Mouse (Mus musculus) gastrocnemius, adult 2 months (tissue): Measurements from ENCODE around the gene Cnga3. TPM values are rescaled to one million over a fixed set of nuclear protein-coding genes. Genes with fewer than 3 reads are reported as not detected.
A peak's percentile ranks its signal among the peaks of the same experiment; 100 is the strongest.

ENCODE experiments used
- DNase-seq: peaks from one replicate; pipeline ENCODE4 v3.0.0; 2022
- H3K27ac ChIP-seq: fragments of 200-600 bp; 2 replicates; pipeline ENCODE4 v1.8.1; 2022; ENCODE audit warnings: mild to moderate bottlenecking
- H3K4me3 ChIP-seq: fragments of 200-600 bp; 2 replicates; pipeline ENCODE4 v1.8.1; 2022; ENCODE audit warnings: mild to moderate bottlenecking, moderate library complexity
- CTCF ChIP-seq: fragments of 200-600 bp; IDR thresholded peaks from 2 replicates; pipeline ENCODE4 v1.8.1; 2022; ENCODE audit warnings: antibody characterized with exemption, mild to moderate bottlenecking, moderate library complexity
- intact Hi-C: fragments of 180-260 bp; cut with DNase I; formaldehyde crosslinking; loops from one replicate; pipeline ENCODE4 v1.15.1; 2025
- total RNA-seq, 2 experiments: library from RNA; stranded (reverse); gene quantifications; 2 replicates each; pipeline ENCODE4 v1.2.3; 2021

Gene Cnga3
- total RNA-seq, 2 experiments from 2014 or later: 0.26 to 0.45 TPM

DNA sequence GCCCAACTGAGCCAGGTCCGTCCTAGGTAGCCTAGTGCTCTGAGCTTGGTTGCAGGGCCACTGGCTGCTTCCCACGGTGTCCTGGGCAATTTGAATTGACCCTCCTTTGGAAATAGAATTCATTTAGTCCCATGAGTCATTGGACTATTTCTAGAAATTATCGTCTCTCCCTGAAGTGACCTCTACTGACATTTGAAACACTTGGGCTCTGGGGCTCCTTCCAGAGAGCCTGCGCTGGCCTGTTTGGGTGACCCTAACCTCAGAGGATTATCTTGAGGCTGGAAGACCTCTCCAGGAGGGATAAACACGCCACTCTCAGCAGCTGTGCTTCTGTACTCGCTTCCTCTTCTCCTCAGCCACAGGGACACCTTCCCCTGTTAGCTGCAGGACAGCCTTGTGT lies 16.2 kb downstream of the Cnga3 start:
- intact Hi-C loops: loop anchor here (10.0 kb wide), 1 partner anchor 296 kb away; no protein-coding TSS in a partner anchor
- no peak for TF ChIP-seq CTCF
- Histone ChIP-seq H3K27ac (peak overlapping the region; percentile 84), H3K4me3 (peak overlapping the region; percentile 53)
- peak; percentile 68 for DNase-seq

DNA sequence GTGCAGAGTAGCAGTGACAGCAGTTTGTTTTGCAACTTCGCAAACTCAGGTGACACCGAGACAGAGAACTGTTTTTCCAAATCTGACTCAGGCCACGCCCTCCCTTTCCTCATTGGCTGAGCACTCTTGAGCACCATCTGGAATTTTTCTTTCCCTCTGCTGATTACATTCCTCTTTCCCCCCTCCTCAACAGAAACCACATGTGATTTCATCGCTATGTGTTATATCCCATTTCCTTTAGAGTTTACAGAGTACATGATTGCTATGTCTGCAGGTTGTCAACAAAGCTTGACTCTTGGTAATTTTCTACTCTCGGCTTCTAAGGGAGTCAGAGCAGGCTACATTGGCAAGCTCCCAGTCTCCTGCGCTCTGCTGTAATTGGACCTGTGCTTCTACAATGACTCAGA lies 17.1 kb downstream of the Cnga3 start:
- peak overlapping the region; percentile 53 for H3K4me3 ChIP-seq
- peak overlapping the region; percentile 84 for H3K27ac ChIP-seq
- no peak for TF ChIP-seq CTCF
- intact Hi-C loops: loop anchor here (10.0 kb wide), 1 partner anchor 296 kb away; no protein-coding TSS in a partner anchor
- peak; percentile 58 for DNase-seq

DNA sequence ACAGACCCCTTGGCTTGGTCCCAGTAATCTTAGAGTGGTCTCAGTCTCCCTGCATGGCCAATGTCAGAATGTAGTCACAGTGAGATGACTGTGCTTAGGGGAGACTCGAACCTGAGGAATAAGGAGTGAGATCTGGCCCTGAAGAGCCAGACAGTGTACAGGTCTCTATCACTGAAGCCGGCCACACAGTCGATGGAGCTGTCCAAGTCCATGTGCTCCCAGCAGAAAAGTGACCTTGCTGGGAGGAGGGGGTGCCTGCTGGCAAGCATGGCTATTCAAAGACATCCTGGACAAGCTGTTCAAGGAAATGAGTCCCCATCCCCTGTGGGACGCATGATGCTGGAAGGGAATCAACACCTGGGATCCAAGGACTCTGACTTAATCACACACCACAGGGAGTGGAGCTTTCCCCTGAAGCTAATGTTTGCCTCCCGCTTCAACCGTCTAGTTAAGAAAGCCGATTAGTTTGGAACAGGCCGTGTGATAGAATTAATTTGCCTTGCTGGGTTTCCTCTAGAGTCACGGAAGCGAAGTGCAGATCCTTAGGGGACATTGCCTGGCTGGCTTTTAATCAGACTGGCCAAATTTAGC lies 24.9 kb downstream of the Cnga3 start:
- no peak overlapping the region for H3K27ac ChIP-seq
- TF ChIP-seq CTCF: no peak
- H3K4me3 ChIP-seq: no peak overlapping the region
- intact Hi-C loops: loop anchor here (10.0 kb wide), 1 partner anchor 304 kb away; no protein-coding TSS in a partner anchor
- DNase-seq: no peak

DNA sequence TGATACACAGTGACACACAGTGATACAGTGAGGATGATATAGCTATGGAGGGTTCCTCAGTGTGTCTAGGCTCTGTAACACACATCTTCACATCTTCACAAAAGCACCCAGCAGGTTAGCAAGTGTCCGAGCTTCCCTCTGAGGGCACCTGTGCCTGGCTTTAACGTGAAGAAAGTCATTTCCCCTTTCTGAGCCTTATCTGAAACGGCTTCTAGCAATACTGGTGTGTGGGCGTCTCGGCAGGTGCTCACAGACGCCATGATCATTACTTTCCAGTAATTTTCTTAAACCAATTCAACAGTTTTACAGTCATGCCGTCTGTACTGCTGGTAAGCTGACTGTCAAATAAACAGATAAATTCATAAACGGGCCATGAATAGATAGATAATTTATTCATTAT lies 28.0 kb downstream of the Cnga3 start:
- H3K4me3 ChIP-seq: no peak overlapping the region
- no peak overlapping the region for H3K27ac ChIP-seq
- TF ChIP-seq CTCF: no peak
- DNase-seq: no peak
- intact Hi-C loops: no loop called here

DNA sequence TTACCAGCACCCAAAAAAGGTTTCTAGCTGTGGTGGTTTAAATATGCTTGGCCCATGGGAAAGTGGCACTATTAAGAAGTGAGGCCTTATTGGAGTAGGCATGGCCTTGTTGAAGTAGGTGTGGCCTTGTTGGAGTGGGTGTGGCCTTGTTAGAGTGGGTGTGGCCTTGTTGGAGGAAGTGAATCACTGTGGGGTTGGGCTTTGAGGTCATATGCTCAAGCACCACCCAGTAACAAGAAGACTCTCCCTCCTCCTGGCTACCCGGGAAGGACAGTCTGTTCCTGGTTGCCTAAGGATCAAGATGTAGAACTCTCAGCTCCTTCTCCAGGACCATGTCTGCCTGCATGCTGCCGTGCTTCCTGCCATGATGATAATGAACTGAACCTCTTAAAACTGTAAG lies 32.2 kb downstream of the Cnga3 start:
- TF ChIP-seq CTCF: no peak
- DNase-seq: no peak
- Histone ChIP-seq H3K27ac (no peak overlapping the region), H3K4me3 (no peak overlapping the region)
- intact Hi-C loops: no loop called here

DNA sequence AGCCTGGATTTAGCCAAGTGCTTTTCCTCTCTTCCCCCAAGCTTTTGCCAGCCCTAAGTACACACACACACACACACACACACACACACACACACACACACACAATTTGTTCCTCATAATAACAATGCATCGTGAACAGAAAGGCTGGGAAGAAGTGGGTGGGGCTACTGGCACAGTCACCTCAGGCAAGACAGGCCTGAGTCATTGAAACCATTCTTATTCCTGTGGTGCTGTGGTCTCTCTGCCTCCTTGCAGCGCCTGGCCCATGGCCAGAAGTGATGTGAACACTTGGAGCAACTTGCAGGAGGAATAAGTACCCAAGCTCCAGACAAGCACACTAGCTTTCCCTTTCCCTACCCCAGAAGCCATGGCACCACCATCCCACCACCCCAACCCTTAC lies 34.2 kb downstream of the Cnga3 start:
- TF ChIP-seq CTCF: no peak
- peak; percentile 55 for DNase-seq
- intact Hi-C loops: no loop called here
- Histone ChIP-seq H3K4me3 (no peak overlapping the region), H3K27ac (no peak overlapping the region)

DNA sequence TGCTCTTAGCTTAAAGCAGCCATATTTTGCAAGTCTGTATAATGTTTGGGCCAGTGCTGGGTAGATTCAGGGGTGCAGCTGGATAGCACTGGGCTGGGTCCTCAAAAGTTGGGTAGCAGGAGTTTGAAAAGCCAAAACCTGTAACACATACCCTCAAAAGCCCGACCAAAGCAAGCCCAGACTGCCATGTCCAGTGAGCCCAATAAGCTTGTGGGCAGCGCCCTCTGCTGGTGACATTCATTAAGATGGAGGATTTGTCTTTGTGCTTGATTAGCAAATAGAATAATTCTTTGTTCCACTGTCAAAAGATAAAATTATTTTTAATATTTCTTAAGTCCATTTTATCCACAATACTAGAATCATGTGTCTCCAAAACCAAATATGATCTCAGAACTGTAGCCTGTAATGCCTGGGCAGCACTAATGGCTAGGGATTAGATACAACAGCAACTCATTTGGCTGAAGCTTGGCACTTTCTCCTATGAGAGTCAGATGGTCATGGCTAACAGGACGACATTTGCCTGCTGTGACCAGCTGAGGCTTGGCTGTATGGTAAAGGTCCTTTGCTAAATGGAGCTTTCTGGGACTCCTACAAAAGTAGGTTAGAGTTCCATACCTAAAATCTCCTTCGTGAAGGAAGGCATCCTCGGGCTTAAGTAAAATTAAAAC lies 36.5 kb downstream of the Cnga3 start:
- intact Hi-C loops: loop anchor here (1.0 to 5.0 kb wide), 3 partner anchors 56 to 513 kb away; no protein-coding TSS in a partner anchor
- H3K27ac ChIP-seq: no peak overlapping the region
- peak; percentile 86 for TF ChIP-seq CTCF
- no peak overlapping the region for H3K4me3 ChIP-seq
- DNase-seq: peak; percentile 85

DNA sequence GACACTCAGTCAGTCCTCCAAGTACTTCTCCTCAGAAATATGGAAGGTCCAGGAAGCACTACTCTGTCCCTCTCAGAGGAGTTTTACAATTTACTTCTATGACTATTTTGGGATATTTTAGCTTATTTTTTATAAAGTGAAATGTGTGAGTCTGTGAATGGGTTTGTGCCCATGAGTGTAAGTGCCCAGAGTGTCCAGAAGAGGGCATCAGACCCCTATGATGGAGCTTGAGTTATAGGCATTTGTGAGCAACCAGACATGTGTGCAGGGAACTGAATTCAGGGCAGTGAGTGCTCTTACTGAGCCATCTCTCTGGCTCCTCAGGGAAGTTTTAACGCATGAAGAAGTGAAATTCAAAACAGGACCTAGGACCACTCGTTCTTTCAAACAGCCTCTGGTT lies 44.2 kb downstream of the Cnga3 start:
- Histone ChIP-seq H3K27ac (no peak overlapping the region), H3K4me3 (no peak overlapping the region)
- TF ChIP-seq CTCF: no peak
- DNase-seq: no peak
- intact Hi-C loops: no loop called here

DNA sequence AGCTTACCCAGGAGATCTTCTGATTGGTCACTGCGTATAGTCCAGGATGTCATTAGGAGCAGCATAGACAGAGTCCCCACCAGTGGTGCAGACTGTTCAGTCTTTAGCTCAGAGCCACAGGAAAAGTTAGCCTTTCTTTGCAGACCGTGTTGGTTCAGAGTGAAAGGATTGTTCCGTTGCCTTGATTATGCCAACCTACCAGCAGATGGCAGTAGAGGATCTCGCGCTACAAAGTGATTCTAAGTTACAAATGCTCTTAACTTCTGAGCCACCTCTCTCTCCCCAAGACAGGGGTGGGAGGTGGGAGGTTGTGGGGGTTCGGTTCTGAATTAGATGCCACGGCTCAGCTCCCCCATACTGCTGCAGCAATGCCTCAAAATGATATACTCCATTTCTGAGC lies 58.2 kb downstream of the Cnga3 start:
- DNase-seq: peak; percentile 59
- Histone ChIP-seq H3K4me3 (no peak overlapping the region), H3K27ac (no peak overlapping the region)
- intact Hi-C loops: loop anchor here (1.0 to 2.0 kb wide), 2 partner anchors 129 to 362 kb away; no protein-coding TSS in a partner anchor
- peak; percentile 99 for TF ChIP-seq CTCF

DNA sequence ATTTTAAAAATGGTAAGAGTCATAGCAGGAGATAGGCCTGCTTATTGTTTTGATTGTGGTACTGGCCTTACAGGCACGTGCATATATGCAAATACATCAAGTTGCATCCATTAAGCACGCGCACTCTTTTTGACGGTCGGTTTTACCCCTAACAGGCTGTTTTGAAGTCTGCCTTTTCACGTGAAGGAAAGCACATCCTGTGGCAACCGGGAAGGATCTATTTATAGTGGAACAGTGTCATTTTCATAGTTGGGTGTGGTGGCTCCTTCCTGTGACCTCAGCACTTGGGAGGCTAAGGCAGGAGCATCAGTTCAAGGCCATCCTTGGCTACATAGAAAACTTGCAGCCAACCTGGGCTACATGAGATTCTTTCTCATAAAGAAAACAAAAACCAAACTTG lies 72.3 kb downstream of the Cnga3 start:
- no peak for TF ChIP-seq CTCF
- no peak overlapping the region for H3K27ac ChIP-seq
- no peak overlapping the region for H3K4me3 ChIP-seq
- intact Hi-C loops: no loop called here
- no peak for DNase-seq

DNA sequence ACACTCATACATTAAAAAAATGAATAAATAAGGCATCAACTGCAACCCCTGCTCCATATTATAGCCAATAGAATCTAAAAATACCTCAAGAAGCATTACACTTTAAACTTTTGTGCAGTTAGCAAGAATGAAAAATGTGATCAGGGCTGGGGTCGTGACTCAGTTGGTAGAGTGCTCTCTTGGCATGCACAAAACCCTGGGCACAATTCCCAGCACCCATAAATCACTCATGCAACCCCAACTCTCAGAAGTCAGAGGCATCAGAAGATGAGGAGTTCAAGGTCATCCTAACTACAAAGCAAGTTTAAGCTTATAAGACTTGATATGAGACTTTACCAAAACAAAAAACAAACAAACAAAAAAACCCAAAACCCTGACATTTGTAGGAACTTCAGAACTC lies 73.5 kb downstream of the Cnga3 start:
- TF ChIP-seq CTCF: no peak
- Histone ChIP-seq H3K27ac (no peak overlapping the region), H3K4me3 (no peak overlapping the region)
- DNase-seq: no peak
- intact Hi-C loops: no loop called here

DNA sequence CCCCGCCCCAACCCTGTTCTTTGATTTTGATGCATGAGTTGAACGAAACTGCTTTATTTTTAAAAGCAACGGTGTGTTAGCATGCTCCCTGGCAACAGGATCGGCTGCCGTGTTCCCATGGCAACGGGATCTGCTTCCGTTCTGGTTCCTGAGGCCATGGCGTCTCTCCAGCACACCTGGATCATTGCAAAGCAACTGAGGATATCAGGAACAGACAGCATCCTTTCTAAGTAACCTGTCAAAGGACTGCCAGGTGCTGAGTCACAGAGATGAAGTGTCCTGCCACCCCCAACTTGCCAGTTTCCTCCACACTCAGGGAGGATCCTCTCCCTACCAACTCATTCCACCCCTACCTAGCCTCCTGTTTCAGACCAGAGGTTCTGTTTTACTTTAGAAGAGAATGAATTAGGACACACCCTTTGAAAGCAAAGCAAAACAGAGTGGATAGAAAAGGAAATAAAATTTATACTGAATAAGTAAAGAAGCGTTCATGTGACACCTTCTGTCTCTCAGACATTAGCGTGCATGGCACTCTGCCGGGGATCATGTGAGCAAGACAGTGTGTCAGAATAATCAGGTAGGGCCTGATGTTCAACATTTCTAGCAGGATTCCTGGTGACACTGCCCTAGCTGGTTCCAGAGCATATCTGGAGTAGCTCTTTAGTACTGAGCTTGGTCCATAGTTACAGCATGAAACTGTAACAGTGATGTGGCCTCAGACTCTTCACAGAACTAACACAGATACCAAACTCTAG lies 74.1 kb downstream of the Cnga3 start:
- no peak overlapping the region for H3K27ac ChIP-seq
- no peak for TF ChIP-seq CTCF
- DNase-seq: no peak
- intact Hi-C loops: no loop called here
- H3K4me3 ChIP-seq: no peak overlapping the region

DNA sequence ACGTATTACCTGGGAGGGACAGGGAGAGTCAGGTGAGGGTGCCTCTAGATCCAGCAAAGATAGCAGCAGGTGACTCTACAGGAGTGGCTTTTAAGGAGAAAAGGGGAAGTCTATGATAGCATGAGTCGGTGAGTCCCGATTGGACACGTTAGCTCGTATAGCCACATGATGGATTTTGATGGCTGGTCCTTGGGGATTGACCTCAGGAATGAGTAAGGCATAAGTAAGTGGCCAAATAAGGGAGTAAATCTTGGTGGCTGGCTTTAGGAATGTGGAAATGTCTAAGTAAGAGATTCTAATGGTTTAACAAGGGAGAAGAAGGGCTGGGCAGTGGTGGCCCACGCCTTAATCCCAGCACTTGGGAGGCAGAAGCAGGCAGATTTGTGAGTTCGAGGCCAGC lies 74.7 kb downstream of the Cnga3 start:
- H3K27ac ChIP-seq: no peak overlapping the region
- TF ChIP-seq CTCF: no peak
- no peak for DNase-seq
- H3K4me3 ChIP-seq: no peak overlapping the region
- intact Hi-C loops: no loop called here
